Mouse (Mus musculus): ENCODE measurements around the gene Irf3.

The Irf3 gene

DNA sequence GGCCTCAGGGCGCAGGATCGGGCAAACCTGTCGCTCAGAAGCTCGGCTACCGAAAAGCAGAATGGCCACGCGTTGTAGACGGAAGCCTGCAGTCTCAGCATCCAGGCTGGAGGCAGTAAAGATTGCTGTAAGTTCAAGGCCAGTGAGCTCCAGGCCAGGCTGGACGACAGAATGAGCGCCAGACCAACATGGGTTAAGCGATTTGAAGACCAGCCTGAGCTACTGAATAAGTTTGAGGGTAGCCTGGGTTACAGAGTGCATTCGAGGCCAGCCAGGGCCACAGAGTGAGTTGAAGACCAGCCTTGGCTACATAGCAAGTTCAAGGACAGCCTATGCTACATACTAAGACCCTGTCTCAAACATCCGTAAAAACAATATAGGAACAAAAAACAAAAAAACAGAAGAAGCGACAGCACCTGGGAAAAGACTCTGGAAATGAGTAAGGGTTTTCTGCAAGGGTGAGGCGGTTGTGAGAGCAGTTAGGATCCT lies 536 bp downstream of the Irf3 start:
- TF ChIP-seq CTCF (conservative IDR thresholded peaks at IDR 0.05; ENCODE audit: low read length) (no peak), POU5F1 (IDR thresholded peaks at IDR 0.05; ENCODE audit: borderline replicate concordance, low read length) (no peak)
- Histone ChIP-seq H3K27me3 (ENCODE audit: insufficient read depth, low read length) (no peaks in the 10 kb centered on the region), H3K9me3 (ENCODE audit: low read length) (no peaks in the 10 kb centered on the region), H3K4me1 (replicated peaks; ENCODE audit: low read depth, low read length) (peaks cover 85% of the 10 kb centered on the region), H3K36me3 (ENCODE audit: insufficient read depth, low read length) (peaks cover 71% of the 10 kb centered on the region), H3K4me3 (replicated peaks; ENCODE audit: low read length) (peak overlapping the region; percentile 91)

DNA sequence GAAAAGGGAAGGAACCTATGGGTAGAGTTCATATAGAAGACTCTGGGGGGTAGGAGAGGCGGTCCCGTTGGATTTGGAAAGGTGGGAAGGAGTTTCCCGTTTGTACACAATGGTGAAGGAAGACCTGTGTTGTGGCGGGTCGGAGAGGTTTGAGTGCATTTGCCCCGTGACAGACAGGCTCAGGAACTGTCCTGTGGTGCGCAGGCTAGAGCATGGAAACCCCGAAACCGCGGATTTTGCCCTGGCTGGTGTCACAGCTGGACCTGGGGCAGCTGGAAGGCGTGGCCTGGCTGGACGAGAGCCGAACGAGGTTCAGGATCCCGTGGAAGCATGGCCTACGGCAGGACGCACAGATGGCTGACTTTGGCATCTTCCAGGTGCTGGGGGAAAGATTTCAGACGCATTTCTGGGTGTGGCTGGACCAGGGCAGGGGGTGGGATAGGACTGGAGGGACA lies 1.1 kb downstream of the Irf3 start, which contains the start of gene Bcl2l12:
Gene Bcl2l12, minus strand, starts transcription at position 212 of the 455 bp plus-strand sequence.
- Histone ChIP-seq H3K27me3 (ENCODE audit: insufficient read depth, low read length) (no peaks in the 10 kb centered on the region), H3K9me3 (ENCODE audit: low read length) (no peaks in the 10 kb centered on the region), H3K4me3 (replicated peaks; ENCODE audit: low read length) (peak within 1 kb of the TSS; percentile 91), H3K4me1 (replicated peaks; ENCODE audit: low read depth, low read length) (peaks cover 83% of the 10 kb centered on the region), H3K36me3 (ENCODE audit: insufficient read depth, low read length) (peaks cover 71% of the 10 kb centered on the region)
- TF ChIP-seq NANOG (IDR thresholded peaks at IDR 0.05; ENCODE audit: borderline replicate concordance, low read length) (no peak), CTCF (conservative IDR thresholded peaks at IDR 0.05; ENCODE audit: low read length) (no peak), POU5F1 (IDR thresholded peaks at IDR 0.05; ENCODE audit: borderline replicate concordance, low read length) (no peak)

DNA sequence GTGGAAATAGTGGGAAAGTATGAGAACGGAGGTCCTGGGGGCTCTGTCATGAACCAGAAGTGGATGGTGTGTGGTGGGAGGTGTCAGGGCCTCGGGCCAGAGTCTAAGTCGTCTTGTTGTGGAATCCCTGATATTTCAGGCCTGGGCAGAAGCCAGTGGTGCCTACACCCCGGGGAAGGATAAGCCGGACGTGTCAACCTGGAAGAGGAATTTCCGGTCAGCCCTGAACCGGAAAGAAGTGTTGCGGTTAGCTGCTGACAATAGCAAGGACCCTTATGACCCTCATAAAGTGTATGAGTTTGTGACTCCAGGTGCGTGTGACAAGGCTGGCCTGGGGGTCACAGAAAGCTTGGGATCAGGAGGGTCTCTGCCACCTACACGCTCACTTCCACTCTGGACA lies 2.3 kb downstream of the Irf3 start:
- TF ChIP-seq CTCF (conservative IDR thresholded peaks at IDR 0.05; ENCODE audit: low read length) (no peak), NANOG (IDR thresholded peaks at IDR 0.05; ENCODE audit: borderline replicate concordance, low read length) (no peak), POU5F1 (IDR thresholded peaks at IDR 0.05; ENCODE audit: borderline replicate concordance, low read length) (no peak)
- H3K27me3 ChIP-seq (ENCODE audit: insufficient read depth, low read length), result no peaks in the 10 kb centered on the region
- peaks cover 70% of the 10 kb centered on the region for H3K36me3 ChIP-seq (ENCODE audit: insufficient read depth, low read length)
- H3K4me1 ChIP-seq (replicated peaks; ENCODE audit: low read depth, low read length), result peaks cover 73% of the 10 kb centered on the region
- peak overlapping the region; percentile 20; the same call in 1 of the 2 replicates for H3K4me3 ChIP-seq (replicated peaks; ENCODE audit: low read length)
- no peaks in the 10 kb centered on the region for H3K9me3 ChIP-seq (ENCODE audit: low read length)

DNA sequence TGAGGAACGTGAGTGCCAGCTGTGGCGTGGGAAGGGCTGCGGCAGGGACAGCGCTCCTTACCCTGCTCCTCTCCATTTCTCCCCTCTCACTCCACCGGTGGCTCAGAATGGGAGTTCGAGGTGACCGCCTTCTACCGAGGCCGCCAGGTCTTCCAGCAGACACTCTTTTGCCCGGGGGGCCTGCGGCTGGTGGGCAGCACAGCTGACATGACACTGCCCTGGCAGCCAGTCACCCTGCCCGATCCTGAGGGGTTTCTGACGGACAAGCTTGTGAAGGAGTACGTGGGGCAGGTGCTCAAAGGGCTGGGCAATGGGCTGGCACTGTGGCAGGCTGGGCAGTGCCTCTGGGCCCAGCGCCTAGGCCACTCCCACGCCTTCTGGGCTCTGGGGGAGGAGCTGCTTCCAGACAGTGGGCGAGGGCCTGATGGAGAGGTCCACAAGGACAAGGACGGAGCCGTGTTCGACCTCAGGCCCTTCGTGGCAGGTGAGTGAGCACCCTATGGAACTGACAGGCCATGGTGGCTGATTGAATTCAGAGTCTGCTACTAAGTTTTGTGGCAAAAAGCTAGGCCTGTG lies 3.2 kb downstream of the Irf3 start:
- no peaks in the 10 kb centered on the region for H3K27me3 ChIP-seq (ENCODE audit: insufficient read depth, low read length)
- peaks cover 69% of the 10 kb centered on the region for H3K36me3 ChIP-seq (ENCODE audit: insufficient read depth, low read length)
- peak overlapping the region; percentile 20; the same call in 1 of the 2 replicates for H3K4me3 ChIP-seq (replicated peaks; ENCODE audit: low read length)
- H3K9me3 ChIP-seq (ENCODE audit: low read length), result no peaks in the 10 kb centered on the region
- H3K4me1 ChIP-seq (replicated peaks; ENCODE audit: low read depth, low read length), result peaks cover 69% of the 10 kb centered on the region
- TF ChIP-seq NANOG (IDR thresholded peaks at IDR 0.05; ENCODE audit: borderline replicate concordance, low read length), result no peak
- TF ChIP-seq CTCF (conservative IDR thresholded peaks at IDR 0.05; ENCODE audit: low read length), result no peak
- no peak for TF ChIP-seq POU5F1 (IDR thresholded peaks at IDR 0.05; ENCODE audit: borderline replicate concordance, low read length)

DNA sequence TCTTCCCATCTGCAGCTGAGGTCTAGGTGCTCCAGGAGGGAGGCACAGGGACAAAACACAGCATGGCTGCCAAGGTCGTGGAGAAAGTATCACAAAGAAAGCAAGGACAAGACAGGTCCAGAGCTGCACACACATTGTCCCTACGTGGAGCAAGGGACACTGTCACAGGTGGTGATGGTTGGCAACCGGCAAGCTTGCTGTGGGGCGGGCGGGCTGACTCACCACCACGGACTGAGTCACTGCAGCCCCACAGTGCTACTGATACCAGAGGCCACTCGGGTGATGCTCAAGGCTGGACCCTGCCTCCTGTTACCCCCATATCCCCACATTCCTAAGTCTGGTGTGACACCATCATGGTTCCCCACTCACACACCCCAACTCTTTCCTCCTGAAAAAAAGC lies 5.0 kb downstream of the Irf3 start:
- Histone ChIP-seq H3K4me3 (replicated peaks; ENCODE audit: low read length) (no peak overlapping the region), H3K36me3 (ENCODE audit: insufficient read depth, low read length) (peaks cover 80% of the 10 kb centered on the region), H3K27me3 (ENCODE audit: insufficient read depth, low read length) (no peaks in the 10 kb centered on the region), H3K4me1 (replicated peaks; ENCODE audit: low read depth, low read length) (peaks cover 74% of the 10 kb centered on the region), H3K9me3 (ENCODE audit: low read length) (no peaks in the 10 kb centered on the region)
- TF ChIP-seq CTCF (conservative IDR thresholded peaks at IDR 0.05; ENCODE audit: low read length), result no peak
- TF ChIP-seq POU5F1 (IDR thresholded peaks at IDR 0.05; ENCODE audit: borderline replicate concordance, low read length), result no peak
- no peak for TF ChIP-seq NANOG (IDR thresholded peaks at IDR 0.05; ENCODE audit: borderline replicate concordance, low read length)

DNA sequence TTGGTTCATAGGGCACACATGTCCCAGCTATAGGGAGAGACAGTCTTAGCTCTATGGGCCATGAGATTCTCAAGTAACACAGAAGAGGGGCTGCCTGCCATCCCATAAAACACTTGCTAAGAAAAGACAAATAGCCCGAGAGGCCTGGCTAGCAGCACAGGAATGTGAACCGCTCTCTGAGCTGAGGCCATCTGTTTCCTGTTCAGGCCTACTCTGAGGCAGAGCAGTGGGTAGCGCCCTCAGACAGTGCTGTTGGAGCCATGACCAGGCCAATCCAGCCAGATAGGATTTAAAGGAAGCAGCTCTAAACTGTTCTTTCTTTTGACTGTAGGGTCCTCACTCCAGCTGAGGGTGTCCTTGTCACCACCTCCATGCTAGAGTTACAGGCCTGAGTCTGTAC lies 7.1 kb downstream of the Irf3 start:
- TF ChIP-seq POU5F1 (IDR thresholded peaks at IDR 0.05; ENCODE audit: borderline replicate concordance, low read length), result no peak
- TF ChIP-seq CTCF (conservative IDR thresholded peaks at IDR 0.05; ENCODE audit: low read length), result no peak
- no peak for TF ChIP-seq NANOG (IDR thresholded peaks at IDR 0.05; ENCODE audit: borderline replicate concordance, low read length)
- H3K4me1 ChIP-seq (replicated peaks; ENCODE audit: low read depth, low read length), result peaks cover 79% of the 10 kb centered on the region
- no peak overlapping the region for H3K4me3 ChIP-seq (replicated peaks; ENCODE audit: low read length)
- peaks cover 98% of the 10 kb centered on the region for H3K36me3 ChIP-seq (ENCODE audit: insufficient read depth, low read length)
- H3K27me3 ChIP-seq (ENCODE audit: insufficient read depth, low read length), result peaks cover 3% of the 10 kb centered on the region; the same call in 1 of the 2 replicates
- no peaks in the 10 kb centered on the region for H3K9me3 ChIP-seq (ENCODE audit: low read length)

DNA sequence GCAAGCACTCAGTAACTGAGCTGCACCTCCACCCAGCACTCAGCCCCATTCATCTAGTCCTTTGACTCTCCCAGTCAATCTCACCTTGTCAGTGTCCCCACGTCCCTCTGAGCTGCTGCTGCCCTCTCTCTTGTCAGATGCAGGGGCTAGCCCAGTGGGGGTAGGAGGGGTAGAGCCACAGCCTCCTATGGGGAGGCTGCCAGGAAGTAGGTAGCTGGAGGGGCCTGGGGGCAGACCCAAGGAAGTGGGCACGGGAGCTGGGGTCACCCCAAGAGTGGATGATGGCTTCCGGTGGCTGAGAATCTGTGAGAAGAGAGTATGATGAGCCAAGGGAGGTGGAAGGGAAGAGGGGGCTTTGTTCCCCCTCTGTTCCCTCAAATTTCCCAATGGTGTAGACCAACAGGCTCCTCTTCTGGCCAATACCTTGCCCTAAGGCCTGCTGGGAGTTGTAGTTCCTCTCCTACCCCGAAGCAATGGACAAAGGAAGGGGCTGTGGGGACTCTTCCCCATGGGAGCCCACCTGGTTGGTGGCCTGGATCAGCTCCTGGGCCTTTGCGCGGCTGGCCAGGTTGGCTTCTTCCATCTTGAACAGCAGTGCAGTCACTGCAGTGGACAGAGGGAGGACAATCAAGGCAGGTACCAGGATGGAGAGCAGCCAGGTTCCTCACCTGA lies 8.0 kb downstream of the Irf3 start:
- TF ChIP-seq NANOG (IDR thresholded peaks at IDR 0.05; ENCODE audit: borderline replicate concordance, low read length) (no peak), CTCF (conservative IDR thresholded peaks at IDR 0.05; ENCODE audit: low read length) (no peak), POU5F1 (IDR thresholded peaks at IDR 0.05; ENCODE audit: borderline replicate concordance, low read length) (no peak)
- Histone ChIP-seq H3K4me1 (replicated peaks; ENCODE audit: low read depth, low read length) (peaks cover 75% of the 10 kb centered on the region), H3K9me3 (ENCODE audit: low read length) (no peaks in the 10 kb centered on the region)

DNA sequence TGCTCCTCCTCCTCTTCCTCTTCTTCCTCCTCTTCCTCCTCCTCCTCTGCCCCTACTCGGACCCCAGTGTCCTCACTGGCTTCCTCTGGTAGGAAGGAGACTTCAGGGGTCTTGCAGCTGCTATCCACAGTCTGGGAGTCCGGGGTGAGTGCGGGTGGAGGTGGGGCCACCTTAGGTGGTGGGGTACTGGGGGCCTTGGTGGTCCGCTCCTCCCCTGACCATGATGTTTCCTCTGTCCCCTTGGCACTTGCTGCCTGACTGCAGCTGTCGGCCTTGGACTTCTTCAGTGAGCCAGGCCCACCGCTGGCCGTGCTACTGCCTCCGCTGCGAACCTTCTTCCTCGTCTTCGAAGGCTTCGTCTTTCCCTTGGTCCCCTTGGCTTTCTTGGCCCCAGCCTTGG lies 9.1 kb downstream of the Irf3 start:
- no peaks in the 10 kb centered on the region for H3K9me3 ChIP-seq (ENCODE audit: low read length)
- H3K27me3 ChIP-seq (ENCODE audit: insufficient read depth, low read length), result peaks cover 3% of the 10 kb centered on the region; the same call in 1 of the 2 replicates
- TF ChIP-seq CTCF (conservative IDR thresholded peaks at IDR 0.05; ENCODE audit: low read length), result no peak
- TF ChIP-seq POU5F1 (IDR thresholded peaks at IDR 0.05; ENCODE audit: borderline replicate concordance, low read length), result no peak
- TF ChIP-seq NANOG (IDR thresholded peaks at IDR 0.05; ENCODE audit: borderline replicate concordance, low read length), result no peak
- H3K36me3 ChIP-seq (ENCODE audit: insufficient read depth, low read length), result peaks cover 98% of the 10 kb centered on the region
- peaks cover 68% of the 10 kb centered on the region for H3K4me1 ChIP-seq (replicated peaks; ENCODE audit: low read depth, low read length)
- no peak overlapping the region for H3K4me3 ChIP-seq (replicated peaks; ENCODE audit: low read length)

More for the DNA sequence above, 8.0 kb downstream of the Irf3 start:
- Histone ChIP-seq H3K36me3 (ENCODE audit: insufficient read depth, low read length) (peaks cover 98% of the 10 kb centered on the region), H3K27me3 (ENCODE audit: insufficient read depth, low read length) (peaks cover 3% of the 10 kb centered on the region; the same call in 1 of the 2 replicates), H3K4me3 (replicated peaks; ENCODE audit: low read length) (no peak overlapping the region)
